Mouse (Mus musculus): ENCODE results near the gene Rer1.

The Rer1 gene

GRCm38 (mm10) chr4:155024170-155025010, 61.8 kb downstream of the Rer1 start:
- no peak for DNase-seq (ENCODE audit: low read depth)

Measured in induced T-regulatory cell, adult 2 months (primary cell).